In the genomic region with DNA sequence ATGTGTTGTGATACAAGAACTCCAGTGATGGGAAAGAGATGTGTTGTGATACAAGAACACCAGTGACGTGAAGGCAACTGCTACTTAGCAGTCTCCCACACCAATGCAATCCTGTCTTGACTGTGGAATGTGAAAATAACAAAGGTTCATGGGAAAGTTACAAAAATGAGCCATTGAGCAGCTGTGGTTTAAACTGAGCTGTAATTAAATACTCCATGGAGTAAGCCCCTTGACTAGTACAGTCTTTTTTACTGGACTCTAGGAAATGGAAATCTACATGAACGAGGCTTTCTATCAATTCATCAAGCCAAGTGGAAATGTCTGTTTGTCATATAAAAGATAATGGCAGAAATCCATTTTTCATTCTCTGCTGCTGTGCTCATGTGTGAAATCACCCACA, we compare ENCODE assay signal across 29 mouse cellular contexts.
DNase-seq lines count a peak whose midpoint lies in the region; ATAC-seq and TF ChIP-seq lines count a peak whose summit lies in the region.
"Had no signal": no experiment of that assay in that cellular context is flagged by ENCODE, and none has a peak within 500 bp of the region (broad histone marks: within the 10 kb centered on the region; RNA-seq: fewer than 3 reads in every experiment).

No protein-coding gene starts in this region.

- intact Hi-C loops in gastrocnemius, adult 2 months (cut with DNase I), result no loop called here

- H3K4me3 ChIP-seq in gastrocnemius, adult 2 months, result no peak overlapping the region
- no peak overlapping the region for H3K4me3 ChIP-seq in layer of hippocampus, adult 2 months
- H3K4me3 ChIP-seq in limb, embryonic 13.5 days, result no peak overlapping the region
- H3K4me3 ChIP-seq in limb, embryonic 10.5 days, result no peak overlapping the region
- no peak overlapping the region for H3K4me3 ChIP-seq in cortical plate, adult 2 months (ENCODE audit: insufficient read depth, low read length)
- H3K4me3 ChIP-seq: embryonic facial prominence, embryonic 13.5 days; embryonic facial prominence, embryonic 15.5 days; erythroblast, embryonic 14.5 days; forebrain, embryonic 10.5 days; forebrain, embryonic 12.5 days had no signal

- no peak overlapping the region for H3K4me2 ChIP-seq in limb, embryonic 13.5 days (replicated peaks)
- H3K4me2 ChIP-seq: embryonic facial prominence, embryonic 13.5 days; embryonic facial prominence, embryonic 15.5 days; forebrain, embryonic 12.5 days had no signal

- DNase-seq in gastrocnemius, adult 2 months, result no peak
- DNase-seq in gastrocnemius, postnatal 25 days, result no peak
- no peak for DNase-seq in layer of hippocampus, adult 2 months (ENCODE audit: low spot score in 2 of 2)
- DNase-seq in layer of hippocampus, adult 11-12 months (ENCODE audit: low spot score), result no peak
- DNase-seq in limb, embryonic 10.5 days (ENCODE audit: low spot score), result no peak
- DNase-seq in kidney, adult 9 months, result no peak
- DNase-seq: adrenal gland, adult 8-10 months; adrenal gland, postnatal 14 days; adrenal gland, postnatal 36 days; B cell, adult 2 months; cerebellum, adult 11-12 months; cerebellum, adult 2 months; cerebellum, adult 9-10 months; cerebellum, postnatal 10 days; cerebellum, postnatal 25 days; embryo, embryonic 11 days had no signal

- no peak for TF ChIP-seq CTCF in gastrocnemius, adult 2 months (IDR thresholded peaks at IDR 0.05)
- no peak for TF ChIP-seq CTCF in layer of hippocampus, adult 2 months (conservative IDR thresholded peaks at IDR 0.05)
- TF ChIP-seq CTCF in cortical plate, adult 2 months (IDR thresholded peaks at IDR 0.05; ENCODE audit: extremely low read depth, insufficient read depth, low read length), result no peak

- no peaks in the 10 kb centered on the region for H3K27me3 ChIP-seq in limb, embryonic 13.5 days
- H3K27me3 ChIP-seq in limb, embryonic 10.5 days (ENCODE audit: low read depth, poor library complexity, severe bottlenecking), result no peaks in the 10 kb centered on the region
- H3K27me3 ChIP-seq: CH12.LX; embryonic facial prominence, embryonic 13.5 days; embryonic facial prominence, embryonic 15.5 days; forebrain, embryonic 12.5 days; Patski had no signal

- peak overlapping the region; percentile 52 for H3K27ac ChIP-seq in gastrocnemius, adult 2 months
- H3K27ac ChIP-seq in layer of hippocampus, adult 2 months, result peak overlapping the region; percentile 51; the same call in 1 of the 2 replicates
- H3K27ac ChIP-seq in limb, embryonic 13.5 days, result no peak overlapping the region
- H3K27ac ChIP-seq in limb, embryonic 10.5 days, result no peak overlapping the region
- H3K27ac ChIP-seq in cortical plate, adult 2 months (ENCODE audit: insufficient read depth, low read length), result peak overlapping the region; percentile 37; the same call in 1 of the 2 replicates
- H3K27ac ChIP-seq: embryonic facial prominence, embryonic 13.5 days; embryonic facial prominence, embryonic 15.5 days; forebrain, embryonic 10.5 days; forebrain, embryonic 12.5 days had no signal

- WGBS in limb, embryonic 13.5 days, result 50% methylated on average over 2 of the region's 2 CpGs
- WGBS in limb, embryonic 10.5 days, result 93% methylated on average over 2 of the region's 2 CpGs

- H3K9me3 ChIP-seq in limb, embryonic 13.5 days, result no peaks in the 10 kb centered on the region
- H3K9me3 ChIP-seq in limb, embryonic 10.5 days (replicated peaks), result no peaks in the 10 kb centered on the region
- H3K9me3 ChIP-seq: embryonic facial prominence, embryonic 13.5 days; embryonic facial prominence, embryonic 15.5 days; forebrain, embryonic 10.5 days; forebrain, embryonic 12.5 days; G1E had no signal

- H3K4me1 ChIP-seq in limb, embryonic 13.5 days, result peaks cover 6% of the 10 kb centered on the region; the same call in 1 of the 2 replicates
- H3K4me1 ChIP-seq in limb, embryonic 10.5 days, result peaks cover 20% of the 10 kb centered on the region
- no peaks in the 10 kb centered on the region for H3K4me1 ChIP-seq in cortical plate, adult 2 months (ENCODE audit: control insufficient read depth, insufficient read depth, low read length)
- H3K4me1 ChIP-seq: embryonic facial prominence, embryonic 13.5 days; embryonic facial prominence, embryonic 15.5 days; forebrain, embryonic 10.5 days; forebrain, embryonic 12.5 days had no signal

- no peak for TF ChIP-seq POLR2A in cortical plate, adult 2 months (IDR thresholded peaks at IDR 0.05; ENCODE audit: extremely low read depth, insufficient read depth, low read length)

- ATAC-seq in limb, embryonic 13.5 days (ENCODE audit: low FRiP score, low read depth), result peak; percentile 64; the same call in 1 of the 2 replicates
- ATAC-seq: activated CD4-positive, CD25-positive, alpha-beta regulatory T cell, adult 4 months; CD4-positive, CD25-positive, alpha-beta regulatory T cell, adult 4 months; forebrain, embryonic 14.5 days; Patski had no signal

- no peak overlapping the region for H3K9ac ChIP-seq in limb, embryonic 13.5 days
- H3K9ac ChIP-seq: embryonic facial prominence, embryonic 13.5 days; embryonic facial prominence, embryonic 15.5 days; forebrain, embryonic 12.5 days had no signal

- H3K36me3 ChIP-seq in limb, embryonic 13.5 days, result no peaks in the 10 kb centered on the region
- H3K36me3 ChIP-seq in limb, embryonic 10.5 days, result no peaks in the 10 kb centered on the region
- H3K36me3 ChIP-seq: embryonic facial prominence, embryonic 13.5 days; embryonic facial prominence, embryonic 15.5 days; forebrain, embryonic 10.5 days; forebrain, embryonic 12.5 days; G1E had no signal

Comparison
In these comparisons a context has a peak if more than half of its experiments do, and no peak if none do; other contexts are left out.
1. H3K27ac ChIP-seq: peak in gastrocnemius, adult 2 months (single experiment), layer of hippocampus, adult 2 months (single experiment) and cortical plate, adult 2 months (single experiment); none in limb, embryonic 13.5 days (single experiment) and limb, embryonic 10.5 days (single experiment).